Mouse (Mus musculus) myocyte (in vitro differentiated cells): Measurements from ENCODE around the gene Pole2. TPM values are rescaled to one million over a fixed set of nuclear protein-coding genes. Genes with fewer than 3 reads are reported as not detected.
A peak's percentile ranks its signal among the peaks of the same experiment; 100 is the strongest.

ENCODE experiments used
- H3K27me3 ChIP-seq: one replicate; pipeline ENCODE4 v1.6.1; 2011; ENCODE audit not compliant: control insufficient read depth, insufficient read depth, insufficient read length
- H3K36me3 ChIP-seq: one replicate; pipeline ENCODE4 v1.6.1; 2011; ENCODE audit not compliant: control insufficient read depth, insufficient read depth
- H3K4me2 ChIP-seq: one replicate; pipeline ENCODE4 v1.6.1; 2011; ENCODE audit warnings: low read depth, control low read depth
- H3K4me3 ChIP-seq: one replicate; pipeline ENCODE4 v1.5.1; 2011; ENCODE audit warnings: mild to moderate bottlenecking, control low read depth, moderate library complexity
- H3K79me2 ChIP-seq: one replicate; pipeline ENCODE4 v1.6.1; 2011; ENCODE audit not compliant: control insufficient read depth, insufficient read depth
- H3ac ChIP-seq: one replicate; pipeline ENCODE4 v1.6.1; 2011; ENCODE audit not compliant: control insufficient read depth, insufficient read length
- CEBPB ChIP-seq: IDR thresholded peaks from 2 replicates; pipeline ENCODE4 v1.6.1; 2011; ENCODE audit warnings: mild to moderate bottlenecking, moderate library complexity; ENCODE audit not compliant: poor library complexity, insufficient read depth, severe bottlenecking
- E2F4 ChIP-seq: IDR thresholded peaks from one replicate; pipeline ENCODE4 v1.6.1; 2011; ENCODE audit warnings: mild to moderate bottlenecking, control low read depth, moderate library complexity; ENCODE audit not compliant: insufficient read depth
- MAX ChIP-seq: IDR thresholded peaks from one replicate; pipeline ENCODE4 v1.6.1; 2011; ENCODE audit warnings: low read depth, mild to moderate bottlenecking, control low read depth
- MYOD1 ChIP-seq, 3 experiments: IDR thresholded peaks; one replicate each; pipeline ENCODE4 v1.6.1; 2011; ENCODE audit warnings: control low read depth in 2 of 3, low read depth in 2 of 3, mild to moderate bottlenecking in 2 of 3, moderate library complexity in 1 of 3; ENCODE audit not compliant: insufficient read length in 2 of 3, control insufficient read depth in 1 of 3
- MYOG ChIP-seq, 3 experiments: IDR thresholded peaks; one replicate each; pipeline ENCODE4 v1.6.1; 2011; ENCODE audit warnings: control low read depth in 2 of 3, low read depth in 2 of 3, mild to moderate bottlenecking in 2 of 3; ENCODE audit not compliant: insufficient read length in 2 of 3, control insufficient read depth in 1 of 3, insufficient read depth in 1 of 3
- POLR2A ChIP-seq: IDR thresholded peaks from one replicate; pipeline ENCODE4 v1.6.1; 2011; ENCODE audit warnings: low read depth, mild to moderate bottlenecking, control low read depth, moderate library complexity; ENCODE audit not compliant: insufficient read length
- POLR2AphosphoS2 ChIP-seq: IDR thresholded peaks from one replicate; pipeline ENCODE4 v1.6.1; 2011; ENCODE audit warnings: low read depth, control low read depth; ENCODE audit not compliant: insufficient read length
- REST ChIP-seq: IDR thresholded peaks from one replicate; pipeline ENCODE4 v1.6.1; 2011; ENCODE audit warnings: mild to moderate bottlenecking, control low read depth, moderate library complexity; ENCODE audit not compliant: insufficient read depth, insufficient read length
- SRF ChIP-seq: IDR thresholded peaks from one replicate; pipeline ENCODE4 v1.6.1; 2011; ENCODE audit warnings: low read depth; ENCODE audit not compliant: control insufficient read depth, insufficient read length
- TCF12 ChIP-seq: IDR thresholded peaks from one replicate; pipeline ENCODE4 v1.6.1; 2011; ENCODE audit warnings: mild to moderate bottlenecking, control low read depth; ENCODE audit not compliant: poor library complexity, insufficient read depth, severe bottlenecking
- TCF3 ChIP-seq: IDR thresholded peaks from one replicate; pipeline ENCODE4 v1.6.1; 2011; ENCODE audit warnings: low read depth, control low read depth; ENCODE audit not compliant: insufficient read length
- USF1 ChIP-seq: IDR thresholded peaks from one replicate; pipeline ENCODE4 v1.6.1; 2011; ENCODE audit warnings: low read depth, mild to moderate bottlenecking, control low read depth, moderate library complexity
- polyA plus RNA-seq: library from polyadenylated mRNA; unstranded; fragments of >200 nt; fragmentation: generic; extraction: Trizol; gene quantifications from one replicate; pipeline ENCODE4 v1.2.1, GENCODE M21; 2012; ENCODE audit warnings: missing spikeins

The Pole2 gene
- polyA plus RNA-seq, 1 experiment, result 4.2 TPM

- no peak overlapping the region for H3K4me3 ChIP-seq
- TF ChIP-seq SRF (no peak), MYOG (IDR thresholded peaks at IDR 0.05; ENCODE audit: control insufficient read depth in 1 of 3, insufficient read depth in 1 of 3, insufficient read length in 2 of 3, low read depth in 2 of 3) (no peak), TCF3 (no peak), POLR2AphosphoS2 (no peak), E2F4 (no peak), TCF12 (no peak), USF1 (no peak), REST (no peak), POLR2A (no peak), MAX (no peak), MYOD1 (IDR thresholded peaks at IDR 0.05; ENCODE audit: control insufficient read depth in 1 of 3, insufficient read length in 2 of 3, low read depth in 2 of 3) (no peak)
- no peak overlapping the region for H3K4me2 ChIP-seq
- H3K79me2 ChIP-seq, result no peaks in the 10 kb centered on the region
- no peaks in the 10 kb centered on the region for H3K36me3 ChIP-seq
- H3ac ChIP-seq, result no peak overlapping the region
- H3K27me3 ChIP-seq, result no peaks in the 10 kb centered on the region
These were observed 29.8 kb upstream of the Pole2 start for GRCm38 (mm10) chr12:69257836-69258235.

GRCm38 (mm10) chr12:69253806-69254205 lies 25.8 kb upstream of the Pole2 start:
- no peak overlapping the region for H3K4me3 ChIP-seq
- no peak overlapping the region for H3K4me2 ChIP-seq
- H3K79me2 ChIP-seq, result no peaks in the 10 kb centered on the region
- no peak overlapping the region for H3ac ChIP-seq
- no peaks in the 10 kb centered on the region for H3K27me3 ChIP-seq
- no peaks in the 10 kb centered on the region for H3K36me3 ChIP-seq
- no peak for TF ChIP-seq MYOD1 (IDR thresholded peaks at IDR 0.05; ENCODE audit: control insufficient read depth in 1 of 3, insufficient read length in 2 of 3, low read depth in 2 of 3)

GRCm38 (mm10) chr12:69250756-69251155 lies 22.8 kb upstream of the Pole2 start:
- Histone ChIP-seq H3K4me3 (no peak overlapping the region), H3K36me3 (no peaks in the 10 kb centered on the region), H3K27me3 (no peaks in the 10 kb centered on the region), H3ac (no peak overlapping the region), H3K79me2 (no peaks in the 10 kb centered on the region), H3K4me2 (no peak overlapping the region)
- TF ChIP-seq TCF12, result no peak
- TF ChIP-seq MAX, result no peak
- no peak for TF ChIP-seq SRF
- TF ChIP-seq REST, result no peak
- no peak for TF ChIP-seq E2F4
- no peak for TF ChIP-seq USF1
- no peak for TF ChIP-seq POLR2AphosphoS2
- no peak for TF ChIP-seq CEBPB
- TF ChIP-seq MYOG (IDR thresholded peaks at IDR 0.05; ENCODE audit: control insufficient read depth in 1 of 3, insufficient read depth in 1 of 3, insufficient read length in 2 of 3, low read depth in 2 of 3), result no peak
- TF ChIP-seq MYOD1 (IDR thresholded peaks at IDR 0.05; ENCODE audit: control insufficient read depth in 1 of 3, insufficient read length in 2 of 3, low read depth in 2 of 3), result no peak
- TF ChIP-seq TCF3, result no peak
- no peak for TF ChIP-seq POLR2A

GRCm38 (mm10) chr12:69249766-69250165 lies 21.8 kb upstream of the Pole2 start:
- Histone ChIP-seq H3K4me2 (no peak overlapping the region), H3K36me3 (no peaks in the 10 kb centered on the region), H3K79me2 (no peaks in the 10 kb centered on the region), H3K27me3 (no peaks in the 10 kb centered on the region), H3ac (no peak overlapping the region), H3K4me3 (no peak overlapping the region)
- no peak for TF ChIP-seq SRF
- no peak for TF ChIP-seq POLR2AphosphoS2
- no peak for TF ChIP-seq TCF12
- TF ChIP-seq MYOD1 (IDR thresholded peaks at IDR 0.05; ENCODE audit: control insufficient read depth in 1 of 3, insufficient read length in 2 of 3, low read depth in 2 of 3), result no peak
- no peak for TF ChIP-seq CEBPB
- no peak for TF ChIP-seq TCF3
- no peak for TF ChIP-seq REST
- no peak for TF ChIP-seq POLR2A
- TF ChIP-seq E2F4, result no peak
- no peak for TF ChIP-seq MAX
- no peak for TF ChIP-seq MYOG (IDR thresholded peaks at IDR 0.05; ENCODE audit: control insufficient read depth in 1 of 3, insufficient read depth in 1 of 3, insufficient read length in 2 of 3, low read depth in 2 of 3)
- TF ChIP-seq USF1, result no peak

- Histone ChIP-seq H3K79me2 (no peaks in the 10 kb centered on the region), H3K36me3 (no peaks in the 10 kb centered on the region), H3K27me3 (no peaks in the 10 kb centered on the region), H3K4me2 (peak overlapping the region; percentile 88), H3K4me3 (peak overlapping the region; percentile 59), H3ac (peak overlapping the region; percentile 98)
- TF ChIP-seq MYOG (IDR thresholded peaks at IDR 0.05; ENCODE audit: control insufficient read depth in 1 of 3, insufficient read depth in 1 of 3, insufficient read length in 2 of 3, low read depth in 2 of 3) (peak in 1 of 3 experiments; percentile 28), TCF12 (no peak), MYOD1 (IDR thresholded peaks at IDR 0.05; ENCODE audit: control insufficient read depth in 1 of 3, insufficient read length in 2 of 3, low read depth in 2 of 3) (peak in 1 of 3 experiments; percentile 19), REST (no peak), CEBPB (no peak), POLR2A (peak; percentile 95), POLR2AphosphoS2 (peak; percentile 89)
These were observed 13.9 kb upstream of the Pole2 start for GRCm38 (mm10) chr12:69241771-69242431.
